Mouse (Mus musculus) midbrain, postnatal 0 days (tissue): ENCODE results near the gene 4933402J07Rik. TPM values are rescaled to one million over a fixed set of nuclear protein-coding genes. Genes with fewer than 3 reads are reported as not detected.

Experiments used
- ATAC-seq: fragments of 200-750 bp; cut with Nextera tagmentation; 2 replicates; pipeline ENCODE4 v1.8.0; 2017; ENCODE audit warnings: moderate number of reproducible peaks, mild to moderate bottlenecking, moderate TSS enrichment, moderate library complexity; ENCODE audit not compliant: low FRiP score
- DNase-seq: peaks from one replicate; pipeline ENCODE4 v3.0.0-alpha.2; 2015; ENCODE audit warnings: low spot score
- H3K27ac ChIP-seq: fragments of 300-500 bp; sonication (generic); 2 replicates; pipeline ENCODE4 v1.5.1; 2014; ENCODE audit warnings: low read depth, mild to moderate bottlenecking, low read length, mixed read lengths
- H3K27me3 ChIP-seq: fragments of 300-500 bp; sonication (generic); 2 replicates; pipeline ENCODE4 v1.6.1; 2014; ENCODE audit warnings: low read length, control low read depth, mixed read lengths; ENCODE audit not compliant: insufficient read depth
- H3K36me3 ChIP-seq: fragments of 300-500 bp; sonication (generic); 2 replicates; pipeline ENCODE4 v1.6.1; 2014; ENCODE audit warnings: low read length, control low read depth, mixed read lengths; ENCODE audit not compliant: insufficient read depth
- H3K4me1 ChIP-seq: fragments of 300-500 bp; sonication (generic); 2 replicates; pipeline ENCODE4 v1.6.1; 2014; ENCODE audit warnings: mild to moderate bottlenecking, control low read depth, antibody characterized with exemption, low read length, mixed read lengths; ENCODE audit not compliant: insufficient read depth
- H3K4me2 ChIP-seq: fragments of 300-500 bp; sonication (generic); 2 replicates; pipeline ENCODE4 v1.6.1; 2014; ENCODE audit warnings: low read depth, mild to moderate bottlenecking, low read length, mixed read lengths; ENCODE audit not compliant: poor library complexity, severe bottlenecking
- H3K4me3 ChIP-seq: fragments of 300-500 bp; sonication (generic); 2 replicates; pipeline ENCODE4 v1.5.1; 2014; ENCODE audit warnings: low read depth, mild to moderate bottlenecking, low read length, moderate library complexity
- H3K9ac ChIP-seq: fragments of 300-500 bp; sonication (generic); replicated peaks from 2 replicates; pipeline ENCODE4 v1.6.1; 2014; ENCODE audit warnings: mild to moderate bottlenecking, low read length, moderate library complexity, mixed read lengths; ENCODE audit not compliant: poor library complexity, severe bottlenecking
- H3K9me3 ChIP-seq: fragments of 300-500 bp; sonication (generic); 2 replicates; pipeline ENCODE4 v1.6.1; 2016; ENCODE audit warnings: low read length, control low read depth
- CTCF ChIP-seq: IDR thresholded peaks from 2 replicates; pipeline ENCODE4 v1.5.1; 2016; ENCODE audit warnings: antibody characterized with exemption, mild to moderate bottlenecking
- WGBS: fragments of 180-500 bp; shearing (Covaris S2); extraction: QIAGEN DNeasy Blood & Tissue Kit; methylation state at CpG from one replicate; pipeline ENCODE4 v1.1.7; 2014; 5-methylcytosine and 5-hydroxymethylcytosine counted together
- polyA plus RNA-seq: library from polyadenylated mRNA; unstranded; fragments of >200 nt; fragmentation: Nextera tagmentation; extraction: Ambion mirVana; gene quantifications from 2 replicates; pipeline ENCODE4 v1.2.1, GENCODE M21; 2015
- total RNA-seq: library from RNA; depleted of rRNA; stranded (reverse); fragments of >200 nt; gene quantifications from 2 replicates; pipeline ENCODE4 v1.2.3, GENCODE M21; 2014; rRNA removed

The 4933402J07Rik gene
- total and polyA plus RNA-seq, 2 experiments from 2014 or later, result not detected

GRCm38 (mm10) chr8:87629656-87630055, 66.0 kb downstream of the 4933402J07Rik start:
- Histone ChIP-seq H3K27me3 (no peaks in the 10 kb centered on the region), H3K27ac (no peak overlapping the region), H3K36me3 (no peaks in the 10 kb centered on the region), H3K4me3 (no peak overlapping the region), H3K4me2 (no peak overlapping the region), H3K9me3 (no peaks in the 10 kb centered on the region), H3K9ac (no peak overlapping the region), H3K4me1 (no peaks in the 10 kb centered on the region)
- no peak for ATAC-seq
- no peak for TF ChIP-seq CTCF
- WGBS, result 48% methylated on average over 6 of the region's 6 CpGs
- no peak for DNase-seq

GRCm38 (mm10) chr8:87631776-87632175, 68.1 kb downstream of the 4933402J07Rik start:
- Histone ChIP-seq H3K9ac (no peak overlapping the region), H3K4me1 (no peaks in the 10 kb centered on the region), H3K27me3 (no peaks in the 10 kb centered on the region), H3K4me3 (no peak overlapping the region), H3K27ac (no peak overlapping the region), H3K36me3 (no peaks in the 10 kb centered on the region), H3K9me3 (no peaks in the 10 kb centered on the region), H3K4me2 (no peak overlapping the region)
- no peak for TF ChIP-seq CTCF
- 90% methylated on average over 7 of the region's 7 CpGs for WGBS
- DNase-seq (no peak), ATAC-seq (no peak)

GRCm38 (mm10) chr8:87636226-87636742, 72.6 kb downstream of the 4933402J07Rik start:
- Histone ChIP-seq H3K27ac (no peak overlapping the region), H3K4me2 (no peak overlapping the region), H3K36me3 (no peaks in the 10 kb centered on the region), H3K4me1 (no peaks in the 10 kb centered on the region), H3K9me3 (no peaks in the 10 kb centered on the region), H3K27me3 (no peaks in the 10 kb centered on the region), H3K9ac (no peak overlapping the region), H3K4me3 (no peak overlapping the region)
- no peak for DNase-seq
- ATAC-seq, result no peak
- no peak for TF ChIP-seq CTCF
- 76% methylated on average over 11 of the region's 11 CpGs for WGBS

Other genes with a start within 250 kb of the 4933402J07Rik start
- 48.2 and 77.3 TPM in 2 replicates for gene Cbln1, start 91.2 kb upstream of the 4933402J07Rik start, total RNA-seq
- 17.3 and 24.0 TPM in 2 replicates for gene Cbln1, start 91.2 kb upstream of the 4933402J07Rik start, polyA plus RNA-seq